Mouse (Mus musculus) gastrocnemius, postnatal 36 days (tissue): ENCODE measurements around the gene Gsta4. TPM values are rescaled to one million over a fixed set of nuclear protein-coding genes. Genes with fewer than 3 reads are reported as not detected.
"Not testable (repeated sequence)": the region's sequence is repeated elsewhere in the genome, so short reads cannot be mapped to it uniquely, and the experiment has no call there.

Experiments used
- DNase-seq, 2 experiments: peaks; one replicate each; pipeline ENCODE4 v3.0.0; 2022
- intact Hi-C: fragments of 180-260 bp; cut with DNase I; formaldehyde crosslinking; loops from one replicate; pipeline ENCODE4 v1.15.1; 2025
- total RNA-seq, 2 experiments: library from RNA; stranded (reverse); gene quantifications; 2 replicates each; pipeline ENCODE4 v1.2.3; 2021

The Gsta4 gene
- total RNA-seq, 2 experiments from 2014 or later, result 10.8 to 14.3 TPM

DNA sequence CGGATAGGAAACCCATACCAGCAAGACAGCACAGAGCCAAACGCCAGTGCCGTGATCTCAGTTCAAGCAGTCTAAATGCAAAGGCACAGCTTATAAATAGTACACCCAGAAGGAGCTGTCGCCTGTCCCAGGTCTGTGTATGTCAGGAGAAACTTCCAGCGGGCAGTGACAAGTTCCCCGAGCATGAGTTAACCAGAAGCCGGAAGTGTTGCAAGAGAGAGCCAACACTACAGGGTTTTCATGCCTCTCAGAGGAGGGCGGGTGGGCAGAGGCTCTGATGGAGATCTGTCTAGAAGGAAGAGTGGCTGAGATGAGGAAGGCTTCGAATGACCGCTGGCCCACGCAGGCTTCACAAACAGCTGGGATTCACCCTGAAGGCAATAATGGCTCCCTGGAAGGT lies 42.7 kb downstream of the Gsta4 start:
- DNase-seq, result no peak
- intact Hi-C loops, result no loop called here

DNA sequence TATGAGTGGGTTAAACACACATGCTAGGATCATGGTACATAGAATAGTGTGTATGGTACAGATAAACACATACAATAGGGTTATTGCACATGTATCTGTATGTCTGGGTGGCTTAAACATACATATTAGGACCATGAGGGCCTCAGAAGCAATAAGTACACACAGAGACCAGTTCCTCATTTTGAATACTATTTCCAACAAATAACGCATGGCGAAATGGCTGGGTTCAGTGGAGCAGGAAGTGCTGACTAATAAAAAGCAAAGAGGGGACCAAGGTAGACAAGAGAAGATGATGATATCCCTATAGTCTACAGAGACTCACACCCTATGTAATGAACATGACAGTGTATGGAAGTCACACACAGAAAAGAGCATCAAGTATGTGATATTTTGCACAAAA lies 45.5 kb downstream of the Gsta4 start:
- intact Hi-C loops, result no loop called here
- no peak for DNase-seq

GRCm38 (mm10) chr9:78229658-78230057 lies 47.1 kb downstream of the Gsta4 start:
- DNase-seq, intact Hi-C loops: not testable (repeated sequence)

GRCm38 (mm10) chr9:78230461-78230860 lies 47.9 kb downstream of the Gsta4 start, which contains the start of gene Gsta1:
Gene Gsta1 (plus strand): TSS chr9:78230656.
- intact Hi-C loops, DNase-seq: not testable (repeated sequence)

- intact Hi-C loops, result not testable (repeated sequence)
These were observed 50.6 kb downstream of the Gsta4 start for GRCm38 (mm10) chr9:78233121-78233695.

GRCm38 (mm10) chr9:78255683-78256470 lies 73.3 kb downstream of the Gsta4 start:
- DNase-seq, intact Hi-C loops: not testable (repeated sequence)

More at GRCm38 (mm10) chr9:78233121-78233695, 50.6 kb downstream of the Gsta4 start:
- DNase-seq, result not testable (repeated sequence)

- DNase-seq, intact Hi-C loops: not testable (repeated sequence)
These were observed 74.3 kb downstream of the Gsta4 start, which contains the start of gene Gm3776 for GRCm38 (mm10) chr9:78256914-78257313. Gene Gm3776 (plus strand): TSS chr9:78257129.

Other genes with a start within 250 kb of the Gsta4 start
- gene Gcm1, start 130.8 kb upstream of the Gsta4 start, total RNA-seq, result not detected
- gene Fbxo9, start 73.7 kb upstream of the Gsta4 start, total RNA-seq, result 10 to 100 TPM; 52.0 to 62.9 TPM
- gene Ick, start 73.6 kb upstream of the Gsta4 start, total RNA-seq, result 1 to 10 TPM; 5.4 to 7.5 TPM
- not detected for gene Gsta1, start 47.9 kb downstream of the Gsta4 start, total RNA-seq
- gene Gm3776, start 74.4 kb downstream of the Gsta4 start, total RNA-seq, result not detected
- not detected for gene Gm10639, start 107.1 kb downstream of the Gsta4 start, total RNA-seq
- not detected for gene Omt2a, start 132.0 kb downstream of the Gsta4 start, total RNA-seq
- gene Omt2b, start 144.8 kb downstream of the Gsta4 start, total RNA-seq, result not detected
- not detected for gene Gsta2, start 173.0 kb downstream of the Gsta4 start, total RNA-seq
- not detected for gene Dppa5a, start 185.4 kb downstream of the Gsta4 start, total RNA-seq
- not detected for gene Ooep, start 196.0 kb downstream of the Gsta4 start, total RNA-seq
- not detected for gene Ddx43, start 213.0 kb downstream of the Gsta4 start, total RNA-seq